8 mouse cellular contexts compared by ENCODE assay signal in the genomic region with DNA sequence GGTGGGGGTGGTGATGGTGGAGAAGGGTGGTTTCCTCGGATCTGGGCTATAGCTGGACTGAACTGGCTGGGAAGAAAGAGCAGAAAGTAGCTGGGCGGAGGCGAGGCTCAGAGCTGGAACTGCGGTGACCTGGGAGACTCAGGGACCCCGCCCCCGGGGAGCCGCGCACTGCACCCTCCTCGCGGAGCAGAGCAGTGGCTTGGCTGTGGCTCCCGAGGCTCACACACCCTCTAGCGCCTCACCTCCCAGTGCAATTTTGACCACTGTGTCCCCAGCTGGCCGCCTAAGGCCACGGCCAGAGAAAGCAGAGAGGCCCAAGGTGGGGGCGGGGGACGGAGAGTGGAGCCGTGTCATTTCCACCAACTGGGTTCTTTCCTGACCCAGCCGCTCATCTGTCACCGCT. TPM values are rescaled to one million over a fixed set of nuclear protein-coding genes. Genes with fewer than 3 reads are reported as not detected.
DNase-seq lines count a peak whose midpoint lies in the region; ATAC-seq lines count a peak whose summit lies in the region.

No protein-coding gene starts in this region.

- WGBS in lung, embryonic 15.5 days: under 1% methylated on average over 19 of the region's 19 CpGs
- under 1% methylated on average over 19 of the region's 19 CpGs for WGBS in embryonic facial prominence, embryonic 10.5 days

- peak overlapping the region; percentile 29 for H3K4me3 ChIP-seq in lung, embryonic 15.5 days
- H3K4me3 ChIP-seq in embryonic facial prominence, embryonic 10.5 days: peak overlapping the region; percentile 55

- no peaks in the 10 kb centered on the region for H3K36me3 ChIP-seq in lung, embryonic 15.5 days
- no peaks in the 10 kb centered on the region for H3K36me3 ChIP-seq in embryonic facial prominence, embryonic 10.5 days (replicated peaks)

- no peak overlapping the region for H3K9ac ChIP-seq in lung, embryonic 15.5 days

- H3K4me1 ChIP-seq in lung, embryonic 15.5 days: 0 out of 2 replicates have a peak, but pooled peaks cover 7% of the 10 kb centered on the region
- peaks cover 14% of the 10 kb centered on the region for H3K4me1 ChIP-seq in embryonic facial prominence, embryonic 10.5 days

- H3K4me2 ChIP-seq in lung, embryonic 15.5 days: peak overlapping the region; percentile 59

- no peak for DNase-seq in lung, postnatal 25 days (ENCODE audit: low spot score)
- peak; percentile 62 for DNase-seq in embryonic facial prominence, embryonic 10.5 days (ENCODE audit: low spot score)
- DNase-seq in lung, postnatal 10 days: peak; percentile 10
- DNase-seq in layer of hippocampus, adult 9-10 months (ENCODE audit: low spot score): no peak
- no peak for DNase-seq in urinary bladder, postnatal 4 days (ENCODE audit: low spot score in 2 of 2)
- DNase-seq in natural killer cell, adult 2 months (ENCODE audit: low spot score in 2 of 2): no peak

- H3K9me3 ChIP-seq in lung, embryonic 15.5 days: no peaks in the 10 kb centered on the region
- no peaks in the 10 kb centered on the region for H3K9me3 ChIP-seq in embryonic facial prominence, embryonic 10.5 days

- peaks cover 64% of the 10 kb centered on the region for H3K27me3 ChIP-seq in lung, embryonic 15.5 days
- peaks cover 73% of the 10 kb centered on the region for H3K27me3 ChIP-seq in embryonic facial prominence, embryonic 10.5 days (replicated peaks; ENCODE audit: low read depth, poor library complexity, severe bottlenecking)

- no peak overlapping the region for H3K27ac ChIP-seq in lung, embryonic 15.5 days
- H3K27ac ChIP-seq in embryonic facial prominence, embryonic 10.5 days (replicated peaks): no peak overlapping the region

- 0 out of 2 replicates have a peak, but pooled peaks have one; percentile 42 for ATAC-seq in lung, embryonic 15.5 days (ENCODE audit: borderline replicate concordance, extremely low read depth, low FRiP score, low TSS enrichment)
- ATAC-seq in hematopoietic stem cell, adult 5-6 weeks (replicated peaks in 1 of 2; ENCODE audit: insufficient read depth in 1 of 2, low FRiP score in 2 of 2, low TSS enrichment in 1 of 2, low read depth in 1 of 2, poor library complexity in 2 of 2, severe bottlenecking in 2 of 2): peak; percentile 53 to 65; a peak in 3 of 4 replicates

RNA-seq across cellular contexts. Expression of a gene that starts 16.3 kb away (rescaled TPM):
- not detected in 2 replicates for polyA plus RNA-seq in lung, embryonic 15.5 days (2015; fragmentation: Nextera tagmentation; extraction: Ambion mirVana)
- 0.15 and 0.16 TPM in 2 replicates for polyA plus RNA-seq in embryonic facial prominence, embryonic 10.5 days (2016; fragmentation: Nextera tagmentation; extraction: Ambion mirVana)
- total RNA-seq in hematopoietic stem cell, adult 5-6 weeks (2017): not detected in 2 replicates

Comparison
In these comparisons a context has a peak if more than half of its experiments do, and no peak if none do; other contexts are left out.
1. DNase-seq: peak in embryonic facial prominence, embryonic 10.5 days (single experiment) and lung, postnatal 10 days (single experiment); none in lung, postnatal 25 days (single experiment), layer of hippocampus, adult 9-10 months (single experiment), urinary bladder, postnatal 4 days (0 of 2) and natural killer cell, adult 2 months (0 of 2).